Mouse (Mus musculus) E14TG2a.4 (cell line): ENCODE measurements around the gene Trim44.

ENCODE experiments used
- CTCF ChIP-seq: conservative IDR thresholded peaks from 2 replicates; pipeline ENCODE4 v1.5.1; 2014; ENCODE audit warnings: low read length
- NANOG ChIP-seq: IDR thresholded peaks from 2 replicates; pipeline ENCODE4 v1.6.1; 2014; ENCODE audit warnings: borderline replicate concordance, low read length, mixed read lengths
- POU5F1 ChIP-seq: IDR thresholded peaks from 2 replicates; pipeline ENCODE4 v1.6.1; 2014; ENCODE audit warnings: low read length, borderline replicate concordance

DNA sequence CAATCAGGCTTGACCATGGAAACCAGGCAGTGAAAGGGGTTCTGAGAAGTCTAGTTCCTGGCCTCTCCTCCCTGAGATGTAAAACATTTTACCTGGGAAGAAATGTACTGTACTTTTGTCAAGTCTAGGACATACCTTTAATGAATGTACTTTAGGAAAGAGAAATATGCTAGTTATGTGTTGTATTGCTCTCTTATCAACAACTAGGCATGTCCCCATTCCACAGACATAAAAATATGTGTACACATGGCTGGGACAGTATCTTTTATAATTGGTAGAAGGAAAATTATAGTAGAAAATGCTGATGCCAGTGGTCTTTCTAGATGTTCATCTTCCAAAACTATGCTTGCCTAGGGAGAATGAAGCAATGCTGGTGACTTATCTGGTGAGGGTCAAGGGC, 20.3 kb upstream of the Trim44 start:
- TF ChIP-seq CTCF (no peak), NANOG (no peak), POU5F1 (no peak)
